Mouse (Mus musculus) lung, postnatal 0 days (tissue): ENCODE data around the gene Olfr1315-ps1.

ENCODE experiments used
- CTCF ChIP-seq: IDR thresholded peaks from 2 replicates; pipeline ENCODE4 v1.5.1; 2016; ENCODE audit warnings: antibody characterized with exemption, mild to moderate bottlenecking
- EP300 ChIP-seq: IDR thresholded peaks from 2 replicates; pipeline ENCODE4 v1.6.1; 2016; ENCODE audit warnings: antibody characterized with exemption, mild to moderate bottlenecking, control low read depth

GRCm38 (mm10) chr2:112140029-112140428 is 24.8 kb upstream of the Olfr1315-ps1 start, which contains the start of gene Olfr1317:
- TF ChIP-seq CTCF (no peak), EP300 (no peak)
